Mouse (Mus musculus): Measurements from ENCODE around the gene Lmtk3.
A peak's percentile ranks its signal among the peaks of the same experiment; 100 is the strongest.

Gene Lmtk3

DNA sequence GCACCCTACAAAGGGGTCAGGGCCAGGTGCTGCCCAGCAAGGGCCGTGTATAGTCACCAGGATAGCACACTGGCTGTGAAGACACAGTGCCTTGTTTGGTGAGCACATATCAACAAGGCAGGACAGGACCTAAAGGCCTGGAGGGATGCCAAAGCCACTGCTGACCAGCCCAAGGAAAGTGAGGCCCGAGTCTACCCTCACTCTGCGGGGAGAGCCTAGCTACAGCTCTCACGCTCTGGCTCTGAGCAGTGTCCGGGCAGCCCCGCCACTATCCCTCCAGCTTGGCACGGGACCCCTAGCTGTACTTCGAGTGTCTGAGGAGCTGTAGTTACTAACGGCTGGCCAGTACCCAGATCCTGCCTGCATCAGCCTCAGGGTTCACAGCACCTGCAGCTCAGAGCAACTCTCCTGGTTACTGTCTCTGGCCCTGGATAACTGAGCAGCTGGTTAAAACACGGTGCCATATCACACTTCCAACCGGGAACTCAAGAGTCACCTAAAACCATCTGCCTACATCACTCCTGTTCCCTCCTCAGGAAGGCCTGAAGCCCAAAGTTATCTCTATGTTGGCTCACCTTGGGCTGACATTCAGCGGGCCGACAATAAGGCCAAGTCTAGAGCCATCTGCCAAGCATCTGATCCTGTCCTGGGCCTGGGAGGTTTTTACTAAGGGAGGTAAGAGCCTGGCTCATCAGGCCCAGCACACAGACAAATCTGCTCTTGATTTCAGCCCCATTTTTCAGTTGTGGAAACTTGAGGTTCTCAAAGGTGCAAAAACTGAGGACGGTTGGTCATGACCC, 25.9 kb downstream of the Lmtk3 start:
- DNase-seq = no peak

DNA sequence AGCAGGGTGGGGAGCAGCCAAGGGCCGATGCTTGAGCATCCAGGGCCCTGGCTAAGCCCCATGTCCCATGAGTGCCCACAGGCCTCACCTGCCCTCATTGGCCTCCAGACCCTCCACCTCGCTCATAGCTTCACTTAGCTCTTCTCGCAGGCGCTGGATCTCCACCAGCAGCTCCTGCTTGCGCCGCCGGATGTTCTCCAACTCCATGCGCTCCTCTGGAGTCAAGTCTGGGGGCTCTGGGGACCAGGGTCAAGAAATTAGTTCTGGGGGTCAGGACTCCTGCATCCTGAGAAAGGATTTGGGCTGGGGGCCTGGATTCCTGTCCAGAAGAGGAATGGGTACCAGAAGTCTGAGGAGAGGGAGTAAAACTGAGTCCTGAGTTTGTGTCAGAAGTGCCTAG, 29.4 kb downstream of the Lmtk3 start:
- no peak for DNase-seq

DNA sequence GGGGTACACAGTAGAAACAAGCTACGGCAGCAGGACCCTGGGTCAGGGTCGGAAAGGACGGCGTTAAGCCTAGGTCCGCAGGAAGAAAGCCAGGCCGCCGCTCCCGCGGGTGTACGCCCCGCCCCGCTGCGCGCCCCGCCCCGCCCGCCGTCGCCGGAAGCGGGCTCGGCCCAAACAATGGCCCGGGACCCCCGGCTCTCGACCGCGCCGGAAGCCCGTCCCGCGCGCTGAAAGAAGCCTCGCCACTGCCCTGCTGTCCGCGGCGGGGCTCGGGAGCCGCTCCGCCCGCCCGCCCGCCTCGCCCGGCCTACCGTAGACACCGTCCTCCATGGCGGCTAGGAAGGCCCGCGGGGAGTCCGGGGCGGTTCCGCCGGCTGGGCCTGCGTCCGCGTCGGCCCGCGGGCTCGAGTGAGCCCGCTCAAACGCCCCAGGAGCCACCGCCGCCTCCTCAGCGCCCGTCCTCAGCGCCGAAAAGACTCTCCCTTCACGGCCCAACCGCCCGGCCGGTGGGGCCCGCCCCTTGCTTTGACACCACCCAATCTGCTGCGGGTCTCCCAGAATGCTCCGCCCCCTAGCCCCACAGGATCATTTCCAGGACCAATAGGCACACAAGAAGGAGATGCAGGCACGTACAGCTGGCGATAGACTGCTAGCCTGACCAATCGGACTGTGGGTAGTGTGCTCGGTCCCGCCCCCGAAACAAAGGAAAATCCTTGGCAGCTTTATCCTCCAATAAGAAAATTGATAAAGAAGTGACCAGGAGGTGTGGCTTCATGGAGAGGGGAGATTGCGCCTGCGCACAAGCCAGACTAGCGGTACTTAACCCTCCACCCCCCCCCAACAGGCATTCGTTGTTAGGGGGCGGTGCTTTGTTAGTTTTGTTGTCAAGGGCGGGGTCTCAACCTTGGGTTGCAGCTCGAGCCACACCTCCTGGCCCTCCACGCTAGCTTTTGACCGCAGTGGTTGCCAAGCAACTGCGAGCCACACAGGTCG, 30.5 kb downstream of the Lmtk3 start, which contains the start of gene Cyth2:
TSS of gene Cyth2 (minus strand) at position 795 of the 993 bp plus-strand sequence.
- DNase-seq = peak; percentile 100

DNA sequence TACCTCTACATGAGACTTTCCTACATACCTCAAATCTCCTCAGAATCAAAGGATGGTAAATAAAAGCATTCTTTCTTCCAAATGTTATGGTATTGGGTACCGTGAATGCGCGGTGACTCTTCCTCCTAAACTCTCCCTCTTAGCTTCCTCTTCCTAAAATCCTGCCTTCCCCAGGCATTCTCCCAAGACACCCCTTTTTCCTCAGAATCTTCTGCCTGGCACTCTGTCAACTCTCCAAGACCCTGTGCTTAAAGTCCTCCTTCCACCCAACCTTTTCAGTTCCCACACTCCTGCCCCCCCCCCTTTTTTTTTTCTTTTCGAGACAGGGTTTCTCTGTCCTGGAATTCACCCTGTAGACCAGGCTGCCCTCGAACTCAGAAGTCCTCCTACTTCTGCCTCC, 31.3 kb downstream of the Lmtk3 start:
- DNase-seq = no peak

DNA sequence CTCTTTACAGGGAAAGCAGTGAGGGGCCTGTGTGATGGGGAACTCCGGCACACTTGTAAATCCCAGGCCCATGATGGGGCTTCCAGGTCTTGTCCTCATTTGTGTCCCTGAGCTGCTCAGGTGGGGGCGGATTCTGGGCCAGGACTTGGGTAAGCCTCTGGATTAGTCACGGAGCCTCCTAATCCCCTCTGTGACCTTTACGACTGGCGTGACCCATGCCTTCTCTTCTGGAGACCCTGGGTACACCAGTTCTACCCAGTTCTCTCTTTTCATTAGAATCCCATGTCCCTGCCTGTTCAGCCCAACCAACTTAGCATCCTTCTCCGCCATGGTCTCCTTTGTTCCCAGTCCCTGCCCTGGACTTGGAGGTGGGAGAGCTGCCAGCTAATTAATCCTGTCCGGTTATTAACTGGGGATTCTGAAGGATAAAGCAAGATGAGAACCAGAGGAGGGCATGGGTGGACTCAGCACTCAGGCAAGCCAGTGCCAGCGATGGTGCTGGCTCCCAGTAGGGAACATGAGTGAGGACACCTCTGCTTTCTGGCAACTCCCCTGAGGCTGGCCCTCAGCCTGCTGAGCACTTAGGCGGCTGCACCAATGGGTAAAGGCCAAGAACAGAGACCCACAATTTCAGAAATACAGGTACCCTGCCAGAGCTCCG, 31.9 kb downstream of the Lmtk3 start:
- peak; percentile 65 for DNase-seq

DNA sequence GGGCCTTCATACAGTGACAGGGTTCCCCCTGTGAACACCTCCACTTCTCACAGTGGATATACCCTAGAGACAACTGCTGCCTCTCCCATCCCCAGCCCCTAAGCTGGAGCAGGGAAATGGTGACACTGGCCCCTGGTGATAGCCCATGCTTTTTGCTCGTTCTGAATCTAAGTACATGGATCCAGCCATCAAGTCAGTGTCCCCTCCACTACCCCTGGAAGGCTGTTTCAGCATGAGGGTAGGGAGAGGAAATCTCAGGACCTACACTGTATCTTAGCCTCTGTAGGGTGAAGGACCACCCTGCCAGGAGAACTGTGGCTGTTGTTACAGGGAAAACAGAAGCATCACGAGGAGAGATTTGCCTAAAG, 32.4 kb downstream of the Lmtk3 start:
- DNase-seq = peak; percentile 33

DNA sequence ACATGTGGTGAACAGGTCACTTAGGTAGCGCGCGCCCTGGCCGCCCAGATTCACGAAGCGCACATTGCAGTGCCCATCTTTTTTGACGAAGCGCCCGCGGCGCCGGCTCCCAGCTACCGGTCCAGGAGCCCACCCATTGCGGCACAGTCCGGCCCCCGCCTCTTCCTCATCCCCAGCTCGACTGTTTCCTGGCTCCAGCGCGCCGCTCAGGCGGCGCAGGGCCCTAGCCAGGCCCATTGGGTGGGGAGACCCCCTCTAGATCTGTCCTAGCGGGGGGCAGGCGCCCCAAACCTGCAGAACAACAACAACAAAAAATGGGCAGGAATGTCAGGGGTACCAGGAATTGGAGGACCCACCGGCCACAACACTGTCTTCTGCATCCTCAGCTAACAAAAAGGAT, 36.3 kb downstream of the Lmtk3 start:
- DNase-seq = no peak

DNA sequence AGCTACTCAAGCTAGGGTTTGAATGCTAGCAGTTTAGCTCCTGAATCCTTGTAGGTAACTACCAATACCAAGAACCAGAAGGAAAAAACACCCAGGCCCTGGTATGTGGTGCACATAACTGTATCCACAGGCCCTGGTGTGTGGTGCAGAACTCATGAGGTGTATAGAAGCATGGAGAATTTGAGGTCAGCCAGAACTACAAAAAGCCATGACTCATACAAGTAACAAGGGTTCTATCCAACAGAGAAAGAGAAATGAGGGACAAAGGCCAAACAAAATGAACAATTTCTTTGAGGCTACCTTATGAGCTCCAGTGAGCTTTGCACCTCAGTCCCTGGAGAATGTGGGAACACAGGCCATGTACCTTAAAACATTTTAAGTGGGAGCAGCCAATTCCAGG, 37.4 kb downstream of the Lmtk3 start:
- no peak for DNase-seq

DNA sequence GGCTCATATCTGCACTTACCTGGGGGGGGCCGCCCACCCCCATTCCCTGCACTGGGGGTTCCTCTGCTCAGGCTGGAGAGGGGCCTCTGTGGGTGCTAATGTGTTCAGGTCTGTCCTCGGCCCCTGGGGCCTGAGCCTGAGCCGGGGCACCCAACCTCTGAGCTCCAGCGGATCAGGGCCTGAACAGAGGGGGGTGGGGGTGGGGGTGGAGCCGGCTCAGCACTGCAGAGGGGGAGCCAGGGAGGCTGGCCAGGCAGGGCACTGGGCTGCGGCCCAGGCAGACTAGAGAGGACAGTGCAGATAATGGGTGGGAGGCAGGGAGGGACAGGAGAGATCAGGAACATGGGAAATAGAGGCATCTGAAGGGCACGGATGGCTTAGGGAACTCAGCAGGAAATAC, 41.1 kb downstream of the Lmtk3 start, which contains the start of gene Kcnj14:
TSS of gene Kcnj14 (minus strand) at position 185 of the 400 bp plus-strand sequence.
- DNase-seq = no peak

DNA sequence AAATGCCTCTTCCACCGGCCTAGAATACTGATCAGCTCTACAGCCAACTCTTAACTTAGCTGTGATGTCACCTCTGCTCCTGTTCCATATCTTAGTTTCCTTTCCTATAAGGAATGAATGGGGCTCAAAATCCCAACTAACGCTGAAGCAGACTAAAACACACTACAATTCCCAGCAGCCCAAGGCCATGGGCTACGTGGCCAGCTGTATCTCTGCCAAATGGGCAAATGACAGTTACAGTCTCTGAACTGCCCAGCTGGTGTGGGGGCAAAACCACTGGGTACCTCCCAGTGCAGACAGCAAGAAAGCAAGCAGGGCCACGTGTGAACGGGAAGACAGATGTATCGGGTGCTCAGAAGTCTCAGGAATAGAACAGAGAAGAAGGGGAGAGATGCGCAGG, 43.1 kb downstream of the Lmtk3 start:
- DNase-seq = no peak

DNA sequence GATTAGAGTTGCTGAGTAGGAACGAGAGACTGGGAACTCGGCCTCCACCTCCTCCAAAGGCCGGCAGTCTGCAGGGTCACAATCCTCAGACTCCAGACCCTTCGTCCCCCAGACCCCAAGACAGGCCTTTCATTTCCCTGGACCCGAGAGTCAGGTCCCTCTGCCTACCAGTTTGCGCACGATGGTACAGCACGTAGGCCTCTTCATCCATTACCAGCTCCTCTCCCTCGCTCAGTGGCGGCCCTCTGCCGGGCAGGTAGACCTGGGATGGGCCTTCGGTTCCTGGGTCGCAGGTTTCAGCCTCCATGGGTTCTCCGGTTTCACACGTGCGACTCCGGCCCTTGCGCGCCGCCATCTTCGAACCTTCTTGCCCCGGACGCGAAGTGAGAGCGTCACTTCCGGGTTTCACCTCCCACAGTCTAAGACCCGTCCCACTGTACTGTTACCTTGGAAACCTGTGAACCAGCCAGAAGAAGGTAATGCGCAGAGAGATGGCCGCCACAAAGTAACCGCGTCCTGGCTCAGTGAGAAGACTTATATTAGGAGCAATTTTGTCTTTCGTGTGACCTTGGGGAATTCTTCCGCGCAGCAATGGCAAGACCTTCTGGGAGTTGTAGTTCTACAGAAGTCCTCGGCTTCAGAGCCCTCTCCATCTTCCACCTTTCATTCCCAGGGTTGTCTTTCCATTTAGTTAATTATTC, 47.0 kb downstream of the Lmtk3 start, which contains the start of gene Grwd1:
TSS of gene Grwd1 (minus strand) at position 518 of the 701 bp plus-strand sequence.
- peak; percentile 85 for DNase-seq

DNA sequence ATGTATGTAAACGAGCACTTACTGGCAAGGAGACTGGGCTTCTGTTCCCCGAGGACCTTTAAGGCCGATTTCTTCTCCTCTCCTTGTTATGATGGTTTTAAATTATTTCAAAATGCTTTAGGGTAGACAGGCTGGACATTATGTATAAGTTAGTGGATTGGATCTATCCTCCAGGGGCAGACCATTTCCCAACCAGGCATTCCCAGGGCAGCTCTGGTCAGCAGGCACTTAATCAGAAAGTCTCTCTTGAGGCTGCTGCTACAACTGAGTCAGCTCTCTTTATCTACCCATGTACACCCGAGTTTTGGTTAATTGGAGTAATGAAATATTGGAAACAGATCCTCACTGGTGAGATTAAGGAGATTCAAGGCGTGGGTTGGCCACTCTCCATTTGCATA, 47.6 kb downstream of the Lmtk3 start:
- DNase-seq = no peak

DNA sequence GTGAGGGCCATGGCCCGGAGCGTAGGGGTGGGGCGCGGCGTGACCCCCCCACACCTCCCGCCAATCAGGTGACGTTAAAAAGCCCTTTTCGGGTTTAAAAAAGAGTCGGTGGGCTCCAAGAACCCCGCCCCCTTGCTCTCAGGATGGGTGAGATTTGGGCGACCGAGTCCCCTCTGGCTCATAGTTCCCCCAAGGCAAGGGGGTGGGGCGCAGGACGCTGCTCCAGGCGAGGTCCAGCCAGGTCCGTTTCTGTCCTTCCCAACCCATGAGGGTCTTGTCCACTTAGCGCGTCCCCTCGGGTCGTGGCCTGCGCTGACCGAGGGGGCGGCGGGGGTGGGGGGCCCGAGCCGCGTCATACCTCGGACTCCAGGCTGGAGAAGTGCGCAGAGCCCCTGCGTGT, 48.9 kb downstream of the Lmtk3 start:
- DNase-seq = no peak

DNA sequence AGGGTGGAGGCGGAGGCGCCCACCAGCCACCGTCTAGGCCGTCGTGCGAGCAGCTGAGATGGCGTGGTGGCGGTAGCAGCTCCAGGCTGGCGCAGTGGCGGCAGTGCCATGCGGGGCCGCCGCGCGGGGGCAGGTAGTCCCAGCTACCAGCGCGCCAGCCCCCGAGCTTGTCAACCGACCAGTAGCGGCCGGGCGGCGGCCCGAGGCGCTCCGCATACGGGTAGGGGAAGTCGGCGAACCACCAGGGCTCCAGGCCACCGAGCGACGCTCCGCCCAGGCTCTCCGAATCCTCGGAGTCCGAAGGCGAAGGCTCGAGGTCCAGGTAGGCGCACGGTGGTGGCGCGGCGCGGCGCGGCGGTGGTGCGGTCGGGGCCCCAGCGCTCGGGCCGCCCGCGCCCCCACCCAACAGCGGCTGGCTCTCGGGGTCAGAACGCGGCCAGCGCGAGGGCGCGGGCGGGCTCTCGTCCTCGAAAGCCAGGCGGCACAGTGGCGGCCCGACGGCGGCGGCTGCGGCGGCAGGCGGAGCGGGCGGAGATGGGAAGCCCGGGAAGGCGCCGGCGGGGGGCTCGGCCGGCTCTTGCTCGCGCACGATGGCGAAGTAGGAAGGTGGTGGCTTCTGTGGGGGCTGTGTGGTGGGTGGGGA, 49.7 kb downstream of the Lmtk3 start:
- DNase-seq = no peak

DNA sequence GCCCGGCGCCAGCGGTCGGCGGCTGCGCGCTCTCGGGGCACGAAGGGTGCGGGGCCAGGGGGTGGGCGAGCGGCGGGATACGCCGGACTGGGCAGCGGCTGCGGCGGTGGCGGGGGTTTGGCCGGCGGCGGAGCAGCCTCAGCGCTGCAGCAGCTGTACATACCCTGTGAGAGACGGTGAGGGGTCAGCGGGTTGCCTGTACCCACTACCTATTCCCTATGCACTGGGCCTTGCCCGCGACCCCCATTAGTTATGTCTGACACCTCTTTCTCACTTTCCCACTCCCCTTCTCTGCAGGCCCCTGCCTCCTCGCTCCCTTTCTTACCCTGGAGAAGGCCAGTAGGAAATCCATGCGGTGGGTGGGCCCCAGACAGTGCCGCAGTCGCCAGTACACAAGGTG, 50.4 kb downstream of the Lmtk3 start:
- no peak for DNase-seq

DNA sequence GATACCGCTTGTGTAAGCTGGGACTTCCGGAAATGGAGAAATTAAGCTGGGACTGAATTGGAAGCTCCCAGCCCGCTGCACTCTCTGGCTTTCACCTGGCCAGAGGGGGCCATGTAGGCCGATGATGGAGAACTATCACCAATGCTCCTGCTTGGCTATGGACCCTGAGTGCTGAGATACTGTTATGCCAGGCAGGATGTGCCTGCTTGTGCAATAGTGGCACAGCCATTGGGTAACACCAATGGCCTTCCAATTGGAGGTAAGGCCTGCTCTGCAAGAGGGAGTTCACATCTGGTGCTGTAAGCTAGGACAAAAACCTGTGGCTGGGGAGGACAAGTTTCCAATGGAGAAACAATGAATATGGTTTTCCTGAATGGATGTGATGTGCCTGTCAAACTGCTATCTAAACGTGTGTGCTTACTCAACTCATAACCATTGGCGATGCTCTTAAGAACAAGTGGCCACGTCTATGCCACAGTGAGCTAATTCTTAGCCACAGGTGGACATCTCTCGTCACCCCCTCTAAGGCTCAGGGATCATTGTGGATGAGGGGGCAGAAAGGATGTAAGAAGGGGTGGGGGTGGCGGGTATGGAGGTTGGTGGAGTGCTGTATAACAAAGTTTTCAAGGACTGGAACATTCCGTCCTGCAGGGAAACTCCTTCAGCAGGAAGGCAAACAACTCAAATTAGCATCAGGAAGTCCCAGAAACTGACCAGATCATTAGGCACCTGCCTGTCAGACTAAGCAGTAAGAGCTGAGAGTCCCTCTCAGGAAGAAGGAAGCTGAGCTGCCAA, 59.6 kb downstream of the Lmtk3 start:
- no peak for DNase-seq

DNA sequence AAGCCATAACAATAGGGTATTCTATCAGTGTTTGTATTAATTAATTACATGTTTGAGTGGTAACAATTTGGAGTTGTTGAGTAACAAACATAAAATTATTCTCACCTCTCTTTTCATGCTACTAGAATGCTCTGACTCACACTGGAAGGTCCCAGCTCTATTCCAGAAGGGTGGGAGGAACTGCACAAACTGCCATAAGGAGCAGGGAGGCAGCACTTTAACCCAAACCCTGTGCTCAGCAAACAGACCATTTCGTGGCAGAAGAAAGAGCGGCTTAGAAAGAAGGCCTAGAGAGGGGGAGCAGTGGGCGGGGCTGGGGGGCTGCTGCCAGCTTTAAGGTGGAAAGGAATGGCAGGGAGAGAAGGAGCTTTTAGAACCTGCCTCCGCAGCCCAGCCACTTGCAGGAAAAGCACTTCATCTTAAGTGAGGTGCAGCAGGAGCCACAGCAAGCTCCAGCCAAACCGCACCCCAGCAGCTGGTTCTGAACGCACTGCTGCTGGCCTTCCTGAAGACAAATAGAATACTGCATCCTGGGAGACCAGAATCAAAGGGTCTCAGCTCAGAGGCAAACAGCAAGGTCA, 65.0 kb downstream of the Lmtk3 start:
- no peak for DNase-seq

DNA sequence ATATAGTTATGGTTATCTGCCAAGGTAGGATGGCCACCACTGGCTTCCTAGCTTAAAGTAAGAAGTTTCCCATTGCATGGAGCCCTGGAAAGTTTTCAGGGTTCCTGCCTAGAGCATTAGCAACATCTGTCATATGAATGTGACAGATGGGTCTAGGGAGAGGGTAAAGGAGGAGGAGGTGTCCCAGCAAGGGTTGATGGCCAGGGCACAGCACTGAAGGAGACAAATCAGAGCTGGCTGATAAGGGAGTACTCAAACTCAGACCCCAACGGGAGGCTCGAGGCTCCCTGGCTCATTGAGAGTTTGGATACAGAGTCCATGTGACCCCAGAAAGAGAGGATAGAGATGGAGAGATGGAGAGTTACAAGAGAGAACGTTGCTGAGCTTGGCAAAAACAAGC, 67.1 kb downstream of the Lmtk3 start:
- DNase-seq = no peak

DNA sequence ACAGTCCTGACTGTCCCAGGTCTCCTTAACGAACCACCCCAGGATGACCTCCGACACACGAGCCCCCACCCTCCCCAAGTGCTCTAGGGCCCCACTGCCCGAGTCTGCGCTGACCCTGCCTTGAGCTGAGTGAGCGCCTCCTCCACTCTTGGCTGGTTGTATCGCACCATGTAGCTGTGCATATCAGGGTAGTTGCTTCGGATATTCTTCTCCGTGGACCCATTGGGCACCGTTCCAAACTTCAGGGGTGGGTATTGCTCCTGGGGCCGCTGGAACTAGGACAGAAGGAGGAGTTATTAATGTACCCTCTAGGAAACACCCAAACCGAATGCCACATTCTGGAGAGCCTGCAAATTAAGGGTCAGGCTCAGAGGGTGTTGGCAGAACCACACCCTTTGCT, 69.6 kb downstream of the Lmtk3 start:
- DNase-seq = no peak

All from cerebellum, adult 9-10 months (tissue).